Mouse (Mus musculus): ENCODE data around the gene Klk4. TPM values are rescaled to one million over a fixed set of nuclear protein-coding genes. Genes with fewer than 3 reads are reported as not detected.

Klk4 gene
- not detected for total RNA-seq (2022)

- no peak for DNase-seq
Observed at GRCm38 (mm10) chr7:43880912-43881311, at the start of gene Klk4. Gene Klk4, plus strand, starts transcription at chr7:43881160.

GRCm38 (mm10) chr7:43841701-43842100 is 39.3 kb upstream of the Klk4 start, which contains the start of gene Klk5:
Gene Klk5, plus strand, starts transcription at chr7:43841971.
- DNase-seq, result no peak

- no peak for DNase-seq
Observed at GRCm38 (mm10) chr7:43843801-43844200, 37.2 kb upstream of the Klk4 start.

- no peak for DNase-seq
Observed at GRCm38 (mm10) chr7:43851616-43852015, 29.3 kb upstream of the Klk4 start.

GRCm38 (mm10) chr7:43854642-43855380 is 26.1 kb upstream of the Klk4 start:
- DNase-seq, result no peak

GRCm38 (mm10) chr7:43855709-43856108 is 25.3 kb upstream of the Klk4 start:
- no peak for DNase-seq

- no peak for DNase-seq
Observed at GRCm38 (mm10) chr7:43856307-43856706, 24.7 kb upstream of the Klk4 start.

GRCm38 (mm10) chr7:43857501-43857900 is 23.5 kb upstream of the Klk4 start:
- no peak for DNase-seq

- DNase-seq, result no peak
Observed at GRCm38 (mm10) chr7:43860411-43860810, 20.5 kb upstream of the Klk4 start.

GRCm38 (mm10) chr7:43873237-43873636 is 7.7 kb upstream of the Klk4 start:
- DNase-seq, result peak; percentile 42

- DNase-seq, result no peak
Observed at GRCm38 (mm10) chr7:43873674-43874073, 7.3 kb upstream of the Klk4 start.

GRCm38 (mm10) chr7:43874868-43875375 is 6.0 kb upstream of the Klk4 start:
- no peak for DNase-seq

- DNase-seq, result no peak
Observed at GRCm38 (mm10) chr7:43876444-43876843, 4.5 kb upstream of the Klk4 start.

GRCm38 (mm10) chr7:43878281-43878680 is 2.7 kb upstream of the Klk4 start:
- no peak for DNase-seq

GRCm38 (mm10) chr7:43882346-43882745 is 1.4 kb downstream of the Klk4 start:
- DNase-seq, result no peak

- no peak for DNase-seq
Observed at GRCm38 (mm10) chr7:43882811-43883210, 1.9 kb downstream of the Klk4 start.

GRCm38 (mm10) chr7:43883547-43883946 is 2.6 kb downstream of the Klk4 start:
- DNase-seq, result peak; percentile 9

- DNase-seq, result no peak
Observed at GRCm38 (mm10) chr7:43891365-43891764, 10.4 kb downstream of the Klk4 start.

- DNase-seq, result no peak
Observed at GRCm38 (mm10) chr7:43891788-43892187, 10.8 kb downstream of the Klk4 start.

GRCm38 (mm10) chr7:43894836-43895235 is 13.9 kb downstream of the Klk4 start:
- DNase-seq, result peak; percentile 78

GRCm38 (mm10) chr7:43914821-43915220 is 33.9 kb downstream of the Klk4 start:
- no peak for DNase-seq

- no peak for DNase-seq
Observed at GRCm38 (mm10) chr7:43918426-43918825, 37.5 kb downstream of the Klk4 start.

- no peak for DNase-seq
Observed at GRCm38 (mm10) chr7:43918871-43919270, 37.9 kb downstream of the Klk4 start.

Measured in adrenal gland, adult 8-10 months (tissue).